Mouse (Mus musculus) frontal cortex, postnatal 14 days (tissue): ENCODE measurements around the gene Igf1r.

Experiments used
- DNase-seq, 2 experiments: peaks; one replicate each; pipeline ENCODE4 v3.0.0; 2022; ENCODE audit warnings: low spot score in 2 of 2

Gene Igf1r

DNA sequence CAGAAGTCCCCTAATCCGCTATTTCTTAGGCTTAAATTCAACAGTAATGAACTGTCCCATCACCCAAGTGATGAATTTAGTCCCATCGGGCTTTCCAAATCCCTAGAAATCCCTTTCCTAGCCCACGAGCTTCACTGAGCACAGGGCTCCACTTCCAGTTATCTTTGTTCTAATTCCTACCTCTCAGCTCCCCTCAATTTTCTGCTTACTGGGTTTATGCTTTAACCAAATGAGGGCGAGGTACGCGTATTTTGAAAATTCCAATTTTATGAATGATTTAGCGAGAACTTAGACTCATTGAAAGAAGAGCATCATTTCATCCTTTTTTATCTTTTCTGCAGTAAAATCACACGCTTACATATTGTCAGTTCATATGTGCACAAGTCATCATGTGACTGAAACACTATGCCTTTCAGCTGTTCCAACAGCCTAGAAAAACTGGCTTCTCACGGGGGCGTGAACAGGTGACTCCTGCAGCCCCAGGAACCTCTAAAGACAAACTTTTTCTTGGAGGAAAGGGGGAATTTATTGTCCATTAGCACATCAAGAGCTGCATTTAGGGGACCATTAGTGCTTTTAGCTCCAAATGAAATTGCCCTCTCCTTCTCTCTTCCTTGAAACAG, 100.5 kb downstream of the Igf1r start:
- DNase-seq = no peak

- DNase-seq = no peak
Measured at GRCm38 (mm10) chr7:68054498-68054897, 101.9 kb downstream of the Igf1r start.

DNA sequence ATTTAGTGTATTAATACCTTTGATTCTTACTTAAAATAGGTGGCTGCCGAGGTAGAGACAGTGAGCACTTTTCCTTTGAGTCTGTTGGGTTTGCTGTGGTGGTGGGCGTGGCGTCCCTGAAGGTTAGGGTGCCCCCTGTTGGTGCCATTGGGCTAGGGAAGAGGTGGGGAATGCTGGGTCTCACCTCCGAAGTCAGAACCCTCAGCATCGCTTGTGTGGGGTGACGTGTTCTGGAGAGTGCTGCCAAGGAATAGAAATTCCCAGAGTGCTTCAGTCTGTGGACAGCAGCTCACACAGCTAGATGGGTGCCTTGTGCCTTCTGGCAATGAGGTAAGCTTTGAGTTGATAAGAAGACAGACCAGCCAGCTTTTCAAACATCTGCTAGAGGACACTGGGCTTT, 102.3 kb downstream of the Igf1r start:
- no peak for DNase-seq

- DNase-seq = no peak
Measured at GRCm38 (mm10) chr7:68057010-68057409, 104.4 kb downstream of the Igf1r start.

- DNase-seq = no peak
Measured at GRCm38 (mm10) chr7:68059690-68060089, 107.1 kb downstream of the Igf1r start.

DNA sequence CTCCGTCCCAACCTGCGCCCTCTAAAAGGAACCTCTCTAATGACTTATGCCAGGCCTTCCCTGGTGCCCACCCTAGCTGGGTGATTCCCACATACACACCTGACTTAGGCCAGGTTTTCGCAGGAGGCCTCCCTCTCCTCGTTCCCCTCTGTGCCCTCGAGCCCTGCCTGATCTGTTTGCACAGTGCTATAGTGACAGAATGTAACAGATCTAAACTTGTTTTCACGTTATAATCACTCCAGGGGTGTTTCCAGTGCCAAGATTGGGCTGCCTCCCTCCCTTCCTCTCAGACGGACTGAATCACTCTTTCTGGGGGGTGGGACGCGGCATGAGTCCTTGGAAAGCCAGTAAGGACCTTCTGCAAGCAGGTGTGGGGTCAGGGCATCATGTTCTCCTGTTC, 108.8 kb downstream of the Igf1r start:
- DNase-seq = no peak

- no peak for DNase-seq
Measured at GRCm38 (mm10) chr7:68062170-68062848, 109.7 kb downstream of the Igf1r start.

DNA sequence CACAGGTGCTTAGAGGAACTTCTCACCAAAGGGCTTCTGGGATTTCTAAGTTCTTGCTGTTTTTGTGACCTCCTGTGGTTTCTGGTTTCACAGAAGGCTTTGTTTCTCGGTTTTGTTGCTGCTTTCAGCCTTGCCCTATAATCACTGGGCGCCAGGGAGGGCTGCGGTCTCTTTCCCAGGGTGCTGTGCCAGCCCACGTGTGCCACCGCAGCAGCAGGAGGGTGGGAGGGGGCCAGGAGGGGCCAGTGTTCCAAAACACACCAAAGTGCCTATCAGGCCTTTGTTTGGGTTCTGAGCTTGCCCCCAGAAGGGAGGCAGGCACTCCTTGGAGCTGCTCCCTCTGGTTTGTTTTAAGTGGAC, 110.2 kb downstream of the Igf1r start:
- DNase-seq = no peak

- no peak for DNase-seq
Measured at GRCm38 (mm10) chr7:68063711-68064110, 111.1 kb downstream of the Igf1r start.

- no peak for DNase-seq
Measured at GRCm38 (mm10) chr7:68064120-68064519, 111.5 kb downstream of the Igf1r start.

DNA sequence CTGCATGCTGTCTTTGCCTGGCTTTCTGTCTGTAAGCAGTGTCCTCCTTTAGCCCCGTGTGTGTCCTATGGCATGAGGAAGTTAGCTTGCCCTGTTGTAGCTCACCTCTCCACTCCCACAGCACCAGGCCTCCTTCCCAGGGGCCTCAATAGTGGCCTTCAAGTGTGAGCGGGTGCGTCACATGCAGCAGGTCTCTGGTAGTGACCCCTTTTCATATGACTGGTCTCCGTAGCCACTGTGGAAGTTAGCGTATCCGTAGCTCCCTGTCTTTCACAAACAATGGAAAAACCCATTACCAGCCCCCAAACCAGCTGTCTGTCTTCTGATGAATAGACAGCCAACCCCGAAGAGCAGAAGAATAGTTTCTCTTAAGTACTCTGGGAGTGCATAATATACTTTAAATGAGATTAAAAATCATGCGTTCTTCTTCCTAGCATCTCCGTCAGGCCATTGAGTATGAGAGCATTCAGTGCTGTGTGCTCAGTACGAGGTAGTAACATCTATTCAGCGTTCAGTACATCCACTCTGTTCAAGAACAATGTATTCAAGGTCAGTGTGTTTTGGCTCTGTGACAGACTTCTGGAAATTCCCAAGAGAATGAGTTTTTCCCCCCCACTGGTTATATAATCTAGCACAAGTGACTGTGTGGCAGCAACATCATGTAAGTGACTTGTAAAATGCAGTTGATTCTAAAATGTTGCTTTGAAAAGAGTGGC, 112.2 kb downstream of the Igf1r start:
- DNase-seq = no peak

DNA sequence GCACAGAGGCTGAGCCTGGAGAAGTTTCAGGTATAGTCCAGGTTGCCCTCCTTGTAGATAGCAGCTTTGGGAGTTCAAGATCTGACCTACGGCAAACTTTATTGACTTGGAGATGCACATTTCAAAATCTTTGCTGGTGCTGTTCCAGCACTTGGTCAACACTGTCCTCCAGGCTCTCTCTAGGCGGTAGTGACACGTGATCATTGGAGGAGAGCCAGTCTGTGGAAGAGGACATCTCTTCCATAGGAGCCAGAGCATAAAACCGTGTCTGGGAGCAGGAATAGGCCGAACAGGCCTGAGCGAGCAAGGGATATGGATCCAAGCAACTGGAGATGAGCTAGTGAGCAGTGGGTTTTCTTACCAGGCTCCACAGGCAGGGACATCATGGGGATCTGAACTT, 113.3 kb downstream of the Igf1r start:
- DNase-seq = no peak

GRCm38 (mm10) chr7:68067321-68067720, 114.7 kb downstream of the Igf1r start:
- DNase-seq = no peak

GRCm38 (mm10) chr7:68069324-68069723, 116.7 kb downstream of the Igf1r start:
- DNase-seq = no peak

DNA sequence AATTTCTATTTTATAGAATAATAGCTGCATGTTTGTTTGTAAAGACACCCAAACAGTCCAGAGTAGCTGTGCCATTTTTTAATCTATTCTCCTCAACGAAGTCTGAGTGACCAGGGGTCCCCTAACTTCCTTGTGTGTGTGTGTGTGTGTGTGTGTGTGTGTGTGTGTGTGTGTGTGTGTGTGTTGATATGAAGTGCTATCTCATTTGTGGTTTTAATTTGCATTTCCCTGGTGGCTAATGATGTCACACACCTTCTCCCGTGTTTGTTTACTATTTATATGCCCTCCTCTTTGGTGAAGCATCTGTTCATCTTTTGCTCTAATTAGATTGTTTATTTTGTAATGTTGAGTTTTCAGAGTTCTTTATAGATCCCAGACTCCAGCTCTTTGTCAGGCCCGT, 117.4 kb downstream of the Igf1r start:
- no peak for DNase-seq

DNA sequence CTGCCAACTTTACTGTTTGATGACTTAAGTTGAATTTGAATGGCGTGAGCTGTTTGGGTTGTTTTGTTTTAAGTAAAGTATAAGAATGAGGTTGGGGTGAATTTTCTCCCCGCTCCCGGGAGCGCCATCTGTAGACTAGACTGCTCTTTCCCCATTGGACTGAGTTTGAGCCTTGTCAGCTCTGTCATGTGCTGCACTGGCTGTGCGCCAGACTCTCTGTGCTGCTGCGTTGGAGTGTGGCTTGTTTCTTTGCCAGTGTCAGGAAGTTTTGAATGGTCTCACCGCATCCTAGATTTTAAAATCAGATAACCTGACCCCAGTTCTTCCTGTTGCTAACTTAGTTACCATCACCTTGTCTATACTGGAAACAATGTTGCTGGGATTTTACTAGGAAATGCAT, 118.0 kb downstream of the Igf1r start:
- DNase-seq = peak; percentile 39 to 51

DNA sequence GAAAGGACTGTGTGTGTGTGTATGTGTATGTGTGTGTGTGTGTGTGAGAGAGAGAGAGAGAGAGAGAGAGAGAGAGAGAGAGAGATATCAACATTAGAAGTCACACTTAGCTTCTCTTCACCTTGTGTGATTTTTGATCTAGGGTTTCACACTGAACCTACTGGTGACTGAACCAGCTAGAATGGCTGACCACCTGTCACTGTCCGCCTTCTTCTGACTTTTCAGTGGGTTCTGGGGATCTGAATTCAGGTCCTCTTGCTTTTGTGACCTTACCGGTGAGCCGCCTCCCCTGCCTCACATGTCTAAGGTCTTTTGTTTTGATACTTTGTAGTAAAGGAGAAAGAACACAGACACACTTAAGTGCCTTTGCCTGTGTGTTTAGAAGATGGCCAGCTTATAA, 118.4 kb downstream of the Igf1r start:
- no peak for DNase-seq

GRCm38 (mm10) chr7:68071749-68072148, 119.1 kb downstream of the Igf1r start:
- DNase-seq = no peak

DNA sequence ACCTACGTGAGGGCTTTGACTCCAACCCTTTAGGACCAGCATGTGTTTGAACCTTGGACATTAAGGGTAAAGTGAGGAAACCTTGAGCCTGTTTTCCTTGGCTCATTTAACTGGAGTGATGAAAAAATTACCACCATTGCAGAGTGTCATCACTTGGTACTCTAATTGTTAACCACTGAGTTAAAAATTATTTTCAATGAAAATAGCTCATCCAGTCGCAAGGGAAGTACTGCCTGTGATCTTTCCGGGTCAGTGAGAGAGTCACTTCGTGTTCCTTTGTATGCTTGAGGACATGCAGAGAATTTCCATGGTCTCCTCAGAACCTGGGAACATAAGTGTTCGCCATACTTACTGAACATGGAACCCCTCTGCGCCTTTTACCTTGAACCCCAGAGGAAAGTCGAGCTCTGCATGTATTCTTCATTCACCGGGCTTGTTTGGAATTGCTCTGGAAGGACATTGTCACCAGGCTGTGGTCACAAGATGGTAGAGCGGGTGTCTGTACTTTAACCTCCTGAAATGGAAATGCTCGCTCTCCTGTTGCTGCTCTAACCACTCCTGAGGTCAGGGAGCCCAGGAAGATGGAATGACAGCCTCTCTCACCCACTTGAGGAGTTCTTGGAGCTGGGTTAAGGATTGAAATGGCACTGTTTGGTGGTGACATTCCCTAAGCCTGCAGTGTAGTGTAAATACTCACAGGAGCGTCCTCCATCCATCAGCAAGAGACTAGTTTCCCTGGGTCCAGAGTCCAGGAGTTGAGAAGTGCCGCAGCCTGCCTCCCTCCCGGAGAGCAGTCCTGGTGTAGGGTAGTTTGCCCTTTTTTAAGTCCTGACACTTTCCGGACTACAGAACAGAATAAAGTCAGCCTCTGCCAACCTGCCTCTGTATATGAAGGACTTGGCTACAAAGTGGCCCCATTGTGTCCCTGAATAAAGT, 120.2 kb downstream of the Igf1r start:
- no peak for DNase-seq

- no peak for DNase-seq
Measured at GRCm38 (mm10) chr7:68073460-68073806, 120.8 kb downstream of the Igf1r start.

DNA sequence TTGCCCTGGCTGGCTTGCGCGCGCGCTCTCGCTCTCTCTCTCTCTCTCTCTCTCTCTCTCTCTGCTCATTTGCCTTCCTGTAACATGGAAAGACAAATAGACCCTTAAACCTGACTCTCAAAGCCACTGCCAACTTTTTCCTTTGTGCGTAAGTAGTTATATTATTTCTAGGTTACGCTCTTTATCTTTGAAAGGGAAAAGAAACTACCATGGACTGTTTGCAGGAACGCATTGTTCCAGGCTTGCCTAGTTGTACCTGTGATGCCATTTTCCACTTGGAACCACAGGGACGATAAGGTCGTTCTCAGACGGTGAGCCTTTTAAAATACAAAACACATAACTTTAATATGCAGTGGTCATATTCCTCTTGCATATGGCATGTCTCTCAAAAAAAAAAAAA, 122.1 kb downstream of the Igf1r start:
- DNase-seq = no peak

- DNase-seq = no peak
Measured at GRCm38 (mm10) chr7:68075401-68075800, 122.8 kb downstream of the Igf1r start.
